Mouse (Mus musculus): ENCODE data around the gene Cyp2b19. TPM values are rescaled to one million over a fixed set of nuclear protein-coding genes. Genes with fewer than 3 reads are reported as not detected.
"Not testable (repeated sequence)": the region's sequence is repeated elsewhere in the genome, so short reads cannot be mapped to it uniquely, and the experiment has no call there.

The Cyp2b19 gene
- polyA plus RNA-seq, 1 experiment = 1.3 TPM

- TF ChIP-seq POLR2A (IDR thresholded peaks at IDR 0.05; ENCODE audit: control insufficient read depth, low read depth, low read length) = no peak
- TF ChIP-seq CTCF (IDR thresholded peaks at IDR 0.05; ENCODE audit: control insufficient read depth, insufficient read depth, insufficient replicate concordance, low read depth, low read length) = no peak
- H3K4me1 ChIP-seq (ENCODE audit: control insufficient read depth, insufficient read depth, low read length) = no peaks in the 10 kb centered on the region; the same call in 1 of the 2 replicates
- no peak overlapping the region for H3K4me3 ChIP-seq (ENCODE audit: control insufficient read depth, low read depth, low read length)
- no peak overlapping the region for H3K27ac ChIP-seq (ENCODE audit: control insufficient read depth, insufficient read depth, low read depth, low read length)
- H3K36me3 ChIP-seq (ENCODE audit: control insufficient read depth, insufficient read depth, low read length) = no peaks in the 10 kb centered on the region
- H3K27me3 ChIP-seq (ENCODE audit: control insufficient read depth, insufficient read depth, low read length) = no peaks in the 10 kb centered on the region
Observed at GRCm38 (mm10) chr7:26781767-26782131, 24.8 kb downstream of the Cyp2b19 start.

- Histone ChIP-seq H3K4me1 (ENCODE audit: control insufficient read depth, insufficient read depth, low read length) (no peaks in the 10 kb centered on the region; the same call in 1 of the 2 replicates), H3K4me3 (ENCODE audit: control insufficient read depth, low read depth, low read length) (no peak overlapping the region), H3K27me3 (ENCODE audit: control insufficient read depth, insufficient read depth, low read length) (no peaks in the 10 kb centered on the region), H3K36me3 (ENCODE audit: control insufficient read depth, insufficient read depth, low read length) (no peaks in the 10 kb centered on the region), H3K27ac (ENCODE audit: control insufficient read depth, insufficient read depth, low read depth, low read length) (no peak overlapping the region)
- TF ChIP-seq CTCF (IDR thresholded peaks at IDR 0.05; ENCODE audit: control insufficient read depth, insufficient read depth, insufficient replicate concordance, low read depth, low read length) (no peak), POLR2A (IDR thresholded peaks at IDR 0.05; ENCODE audit: control insufficient read depth, low read depth, low read length) (no peak)
Observed at GRCm38 (mm10) chr7:26783163-26783562, 26.2 kb downstream of the Cyp2b19 start.

GRCm38 (mm10) chr7:26786013-26786412, 29.1 kb downstream of the Cyp2b19 start:
- H3K4me3 ChIP-seq (ENCODE audit: control insufficient read depth, low read depth, low read length); H3K27me3 ChIP-seq (ENCODE audit: control insufficient read depth, insufficient read depth, low read length); H3K27ac ChIP-seq (ENCODE audit: control insufficient read depth, insufficient read depth, low read depth, low read length); H3K4me1 ChIP-seq (ENCODE audit: control insufficient read depth, insufficient read depth, low read length); H3K36me3 ChIP-seq (ENCODE audit: control insufficient read depth, insufficient read depth, low read length): not testable (repeated sequence)

DNA sequence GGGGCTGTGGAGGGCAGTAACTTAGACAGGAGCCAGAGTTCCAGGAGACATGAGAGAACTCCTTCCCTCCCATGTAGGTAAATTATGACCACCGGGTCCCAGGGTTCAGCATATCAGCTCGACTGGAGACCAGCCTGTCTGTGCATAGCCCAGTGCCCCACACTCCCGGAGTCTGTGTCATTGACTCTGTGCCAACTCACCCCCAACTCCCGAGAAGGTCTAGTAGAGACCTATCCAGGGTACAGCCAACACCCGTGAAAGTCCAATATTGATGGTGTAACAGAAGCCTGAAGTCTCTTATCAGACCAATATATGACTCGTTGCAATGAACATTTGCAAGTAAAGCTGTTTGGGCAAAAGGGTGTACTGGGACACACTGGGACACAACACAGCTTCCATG, 33.0 kb downstream of the Cyp2b19 start:
- TF ChIP-seq CTCF (IDR thresholded peaks at IDR 0.05; ENCODE audit: control insufficient read depth, insufficient read depth, insufficient replicate concordance, low read depth, low read length) (no peak), POLR2A (IDR thresholded peaks at IDR 0.05; ENCODE audit: control insufficient read depth, low read depth, low read length) (no peak)
- no peaks in the 10 kb centered on the region for H3K4me1 ChIP-seq (ENCODE audit: control insufficient read depth, insufficient read depth, low read length)
- no peak overlapping the region for H3K27ac ChIP-seq (ENCODE audit: control insufficient read depth, insufficient read depth, low read depth, low read length)
- H3K4me3 ChIP-seq (ENCODE audit: control insufficient read depth, low read depth, low read length) = no peak overlapping the region
- no peaks in the 10 kb centered on the region for H3K36me3 ChIP-seq (ENCODE audit: control insufficient read depth, insufficient read depth, low read length)
- no peaks in the 10 kb centered on the region for H3K27me3 ChIP-seq (ENCODE audit: control insufficient read depth, insufficient read depth, low read length)

GRCm38 (mm10) chr7:26800104-26800503, 43.2 kb downstream of the Cyp2b19 start:
- Histone ChIP-seq H3K4me3 (ENCODE audit: control insufficient read depth, low read depth, low read length) (no peak overlapping the region), H3K27ac (ENCODE audit: control insufficient read depth, insufficient read depth, low read depth, low read length) (no peak overlapping the region), H3K4me1 (ENCODE audit: control insufficient read depth, insufficient read depth, low read length) (no peaks in the 10 kb centered on the region), H3K36me3 (ENCODE audit: control insufficient read depth, insufficient read depth, low read length) (no peaks in the 10 kb centered on the region), H3K27me3 (ENCODE audit: control insufficient read depth, insufficient read depth, low read length) (no peaks in the 10 kb centered on the region)
- TF ChIP-seq POLR2A (IDR thresholded peaks at IDR 0.05; ENCODE audit: control insufficient read depth, low read depth, low read length) (no peak), CTCF (IDR thresholded peaks at IDR 0.05; ENCODE audit: control insufficient read depth, insufficient read depth, insufficient replicate concordance, low read depth, low read length) (no peak)

- H3K4me1 ChIP-seq (ENCODE audit: control insufficient read depth, insufficient read depth, low read length) = no peaks in the 10 kb centered on the region
- no peak overlapping the region for H3K4me3 ChIP-seq (ENCODE audit: control insufficient read depth, low read depth, low read length)
- H3K27me3 ChIP-seq (ENCODE audit: control insufficient read depth, insufficient read depth, low read length) = no peaks in the 10 kb centered on the region
- no peak overlapping the region for H3K27ac ChIP-seq (ENCODE audit: control insufficient read depth, insufficient read depth, low read depth, low read length)
- no peak for TF ChIP-seq POLR2A (IDR thresholded peaks at IDR 0.05; ENCODE audit: control insufficient read depth, low read depth, low read length)
- TF ChIP-seq CTCF (IDR thresholded peaks at IDR 0.05; ENCODE audit: control insufficient read depth, insufficient read depth, insufficient replicate concordance, low read depth, low read length) = no peak
- no peaks in the 10 kb centered on the region for H3K36me3 ChIP-seq (ENCODE audit: control insufficient read depth, insufficient read depth, low read length)
Observed at GRCm38 (mm10) chr7:26800996-26801395, 44.1 kb downstream of the Cyp2b19 start.

DNA sequence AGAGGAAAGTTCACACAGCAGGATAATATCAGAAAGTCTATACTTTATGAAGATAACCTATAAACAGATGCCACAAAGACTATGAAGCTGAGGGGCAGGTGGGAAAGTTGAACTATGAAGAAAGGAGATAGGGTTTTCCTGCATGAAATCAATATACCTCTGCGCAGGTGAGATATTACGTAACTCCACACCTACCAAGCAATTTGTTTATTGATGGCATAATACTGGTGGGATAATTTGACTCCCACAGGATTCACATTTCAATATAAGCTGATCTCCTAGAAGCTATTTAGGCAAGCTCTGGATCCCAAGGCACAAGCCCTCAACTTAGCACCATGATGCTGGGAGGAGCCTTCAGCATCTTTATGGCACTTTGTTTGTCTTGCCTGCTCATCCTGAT, 51.6 kb downstream of the Cyp2b19 start, which contains the start of gene Cyp2g1:
Gene Cyp2g1, plus strand, starts transcription at position 301 of the 400 bp plus-strand sequence.
- TF ChIP-seq POLR2A (IDR thresholded peaks at IDR 0.05; ENCODE audit: control insufficient read depth, low read depth, low read length) (no peak), CTCF (IDR thresholded peaks at IDR 0.05; ENCODE audit: control insufficient read depth, insufficient read depth, insufficient replicate concordance, low read depth, low read length) (no peak)
- Histone ChIP-seq H3K4me3 (ENCODE audit: control insufficient read depth, low read depth, low read length) (no peak within 1 kb of the TSS), H3K27me3 (ENCODE audit: control insufficient read depth, insufficient read depth, low read length) (no peaks in the 10 kb centered on the region), H3K36me3 (ENCODE audit: control insufficient read depth, insufficient read depth, low read length) (no peaks in the 10 kb centered on the region), H3K27ac (ENCODE audit: control insufficient read depth, insufficient read depth, low read depth, low read length) (no peak within 1 kb of the TSS), H3K4me1 (ENCODE audit: control insufficient read depth, insufficient read depth, low read length) (no peaks in the 10 kb centered on the region)

Other genes with a start within 250 kb of the Cyp2b19 start
- gene Nlrp9a, start 222.1 kb upstream of the Cyp2b19 start, polyA plus RNA-seq (2012; rRNA removed) = not detected in 2 replicates
- 0.04 and 0.09 TPM in 2 replicates for gene Vmn1r185, start 138.7 kb upstream of the Cyp2b19 start, polyA plus RNA-seq (2012; rRNA removed)
- 0.22 and 0.34 TPM in 2 replicates for gene Cyp2b23, start 70.7 kb upstream of the Cyp2b19 start, polyA plus RNA-seq (2012; rRNA removed)
- gene Cyp2g1, start 51.8 kb downstream of the Cyp2b19 start, polyA plus RNA-seq (2012; rRNA removed) = not detected in 2 replicates
- gene Cyp2a5, start 78.2 kb downstream of the Cyp2b19 start, polyA plus RNA-seq (2012; rRNA removed) = 0.09 TPM in 1 of 2 replicates, not detected in the other
- gene Cyp2a22, start 182.2 kb downstream of the Cyp2b19 start, polyA plus RNA-seq (2012; rRNA removed) = not detected in 2 replicates